Mouse (Mus musculus): ENCODE measurements around the gene Ppp1r26. TPM values are rescaled to one million over a fixed set of nuclear protein-coding genes. Genes with fewer than 3 reads are reported as not detected.

Gene Ppp1r26
- total RNA-seq (2021) = 10 to 100 TPM; 27.1 to 27.2 TPM
- long read RNA-seq, experiment 1, partial matches to known transcripts = 1 of 19 reads
- long read RNA-seq, experiment 1, other reads (novel, unspliced or antisense) = 15 of 19 reads
- long read RNA-seq, experiment 2, partial matches to known transcripts = 1 of 17 reads
- long read RNA-seq, experiment 2, other reads (novel, unspliced or antisense) = 15 of 17 reads

GRCm38 (mm10) chr2:28446515-28447314 lies at the start of gene Ppp1r26:
Gene Ppp1r26, plus strand, starts transcription at chr2:28446800.
- peak; percentile 46 to 47 for DNase-seq (ENCODE audit: low spot score in 2 of 2)

- no peak for DNase-seq (ENCODE audit: low spot score in 2 of 2)
Observed at GRCm38 (mm10) chr2:28396928-28397327, 49.7 kb upstream of the Ppp1r26 start.

- no peak for DNase-seq (ENCODE audit: low spot score in 2 of 2)
Observed at GRCm38 (mm10) chr2:28397417-28398119, 49.0 kb upstream of the Ppp1r26 start.

GRCm38 (mm10) chr2:28401647-28402046 lies 45.0 kb upstream of the Ppp1r26 start:
- no peak for DNase-seq (ENCODE audit: low spot score in 2 of 2)

- no peak for DNase-seq (ENCODE audit: low spot score in 2 of 2)
Observed at GRCm38 (mm10) chr2:28402128-28402527, 44.5 kb upstream of the Ppp1r26 start.

- no peak for DNase-seq (ENCODE audit: low spot score in 2 of 2)
Observed at GRCm38 (mm10) chr2:28407796-28408195, 38.8 kb upstream of the Ppp1r26 start.

GRCm38 (mm10) chr2:28409144-28409543 lies 37.5 kb upstream of the Ppp1r26 start:
- no peak for DNase-seq (ENCODE audit: low spot score in 2 of 2)

- no peak for DNase-seq (ENCODE audit: low spot score in 2 of 2)
Observed at GRCm38 (mm10) chr2:28409566-28409965, 37.0 kb upstream of the Ppp1r26 start.

- peak; percentile 95 for DNase-seq (ENCODE audit: low spot score in 2 of 2)
Observed at GRCm38 (mm10) chr2:28412936-28413335, 33.7 kb upstream of the Ppp1r26 start.

GRCm38 (mm10) chr2:28414116-28414756 lies 32.4 kb upstream of the Ppp1r26 start:
- DNase-seq (ENCODE audit: low spot score in 2 of 2) = no peak

- no peak for DNase-seq (ENCODE audit: low spot score in 2 of 2)
Observed at GRCm38 (mm10) chr2:28414757-28415137, 31.9 kb upstream of the Ppp1r26 start.

GRCm38 (mm10) chr2:28415387-28416024 lies 31.1 kb upstream of the Ppp1r26 start:
- peak; percentile 65 to 75 for DNase-seq (ENCODE audit: low spot score in 2 of 2)

GRCm38 (mm10) chr2:28416511-28416910 lies 30.1 kb upstream of the Ppp1r26 start:
- DNase-seq (ENCODE audit: low spot score in 2 of 2) = no peak

GRCm38 (mm10) chr2:28418034-28418433 lies 28.6 kb upstream of the Ppp1r26 start:
- DNase-seq (ENCODE audit: low spot score in 2 of 2) = peak; percentile 89 to 96

GRCm38 (mm10) chr2:28419898-28420297 lies 26.7 kb upstream of the Ppp1r26 start:
- peak; percentile 94 to 99 for DNase-seq (ENCODE audit: low spot score in 2 of 2)

GRCm38 (mm10) chr2:28423167-28423566 lies 23.4 kb upstream of the Ppp1r26 start:
- DNase-seq (ENCODE audit: low spot score in 2 of 2) = no peak

GRCm38 (mm10) chr2:28427226-28427625 lies 19.4 kb upstream of the Ppp1r26 start:
- DNase-seq (ENCODE audit: low spot score in 2 of 2) = no peak

- no peak for DNase-seq (ENCODE audit: low spot score in 2 of 2)
Observed at GRCm38 (mm10) chr2:28430846-28431245, 15.8 kb upstream of the Ppp1r26 start.

- DNase-seq (ENCODE audit: low spot score in 2 of 2) = no peak
Observed at GRCm38 (mm10) chr2:28432811-28433210, 13.8 kb upstream of the Ppp1r26 start.

GRCm38 (mm10) chr2:28433512-28433911 lies 13.1 kb upstream of the Ppp1r26 start:
- DNase-seq (ENCODE audit: low spot score in 2 of 2) = no peak

- DNase-seq (ENCODE audit: low spot score in 2 of 2) = no peak
Observed at GRCm38 (mm10) chr2:28435401-28435800, 11.2 kb upstream of the Ppp1r26 start.

Data from left cerebral cortex, adult 18-20 months (tissue).